Mouse (Mus musculus): ENCODE measurements around the gene Prkar2a.
A peak's percentile ranks its signal among the peaks of the same experiment; 100 is the strongest.

The Prkar2a gene

GRCm38 (mm10) chr9:108689106-108689505 lies at the start of gene Prkar2a:
Gene Prkar2a (plus strand): TSS chr9:108689314.
- peak; percentile 59 for DNase-seq (ENCODE audit: low read depth, low spot score)

- DNase-seq (ENCODE audit: low read depth, low spot score): no peak
Observed at GRCm38 (mm10) chr9:108639825-108640224, 49.3 kb upstream of the Prkar2a start.

GRCm38 (mm10) chr9:108648166-108648565 lies 40.9 kb upstream of the Prkar2a start:
- peak; percentile 32 for DNase-seq (ENCODE audit: low read depth, low spot score)

GRCm38 (mm10) chr9:108648611-108649560 lies 40.2 kb upstream of the Prkar2a start, which contains the start of gene Arih2:
Gene Arih2 (minus strand): TSS chr9:108649386.
- DNase-seq (ENCODE audit: low read depth, low spot score): peak; percentile 96

GRCm38 (mm10) chr9:108649561-108650440 lies 39.3 kb upstream of the Prkar2a start:
- no peak for DNase-seq (ENCODE audit: low read depth, low spot score)

- DNase-seq (ENCODE audit: low read depth, low spot score): peak; percentile 90
Observed at GRCm38 (mm10) chr9:108654566-108655464, 34.3 kb upstream of the Prkar2a start.

- peak; percentile 72 for DNase-seq (ENCODE audit: low read depth, low spot score)
Observed at GRCm38 (mm10) chr9:108655865-108656264, 33.2 kb upstream of the Prkar2a start.

- DNase-seq (ENCODE audit: low read depth, low spot score): peak; percentile 97
Observed at GRCm38 (mm10) chr9:108661677-108662612, 27.2 kb upstream of the Prkar2a start, which contains the start of gene Slc25a20. Gene Slc25a20 (plus strand): TSS chr9:108662088.

GRCm38 (mm10) chr9:108662660-108663059 lies 26.5 kb upstream of the Prkar2a start:
- DNase-seq (ENCODE audit: low read depth, low spot score): no peak

GRCm38 (mm10) chr9:108669875-108670274 lies 19.2 kb upstream of the Prkar2a start:
- DNase-seq (ENCODE audit: low read depth, low spot score): peak; percentile 77

GRCm38 (mm10) chr9:108673151-108673550 lies 16.0 kb upstream of the Prkar2a start:
- peak; percentile 90 for DNase-seq (ENCODE audit: low read depth, low spot score)

GRCm38 (mm10) chr9:108680026-108680425 lies 9.1 kb upstream of the Prkar2a start:
- DNase-seq (ENCODE audit: low read depth, low spot score): no peak

- no peak for DNase-seq (ENCODE audit: low read depth, low spot score)
Observed at GRCm38 (mm10) chr9:108686475-108686887, 2.6 kb upstream of the Prkar2a start.

- DNase-seq (ENCODE audit: low read depth, low spot score): no peak
Observed at GRCm38 (mm10) chr9:108687181-108687580, 1.9 kb upstream of the Prkar2a start.

GRCm38 (mm10) chr9:108687686-108688085 lies 1.4 kb upstream of the Prkar2a start:
- no peak for DNase-seq (ENCODE audit: low read depth, low spot score)

GRCm38 (mm10) chr9:108688451-108688850 lies 663 bp upstream of the Prkar2a start:
- DNase-seq (ENCODE audit: low read depth, low spot score): no peak

GRCm38 (mm10) chr9:108689993-108690392 lies 879 bp downstream of the Prkar2a start:
- DNase-seq (ENCODE audit: low read depth, low spot score): no peak

GRCm38 (mm10) chr9:108690914-108691313 lies 1.8 kb downstream of the Prkar2a start:
- no peak for DNase-seq (ENCODE audit: low read depth, low spot score)

GRCm38 (mm10) chr9:108691371-108691770 lies 2.3 kb downstream of the Prkar2a start:
- DNase-seq (ENCODE audit: low read depth, low spot score): no peak

GRCm38 (mm10) chr9:108691846-108692225 lies 2.7 kb downstream of the Prkar2a start:
- peak; percentile 91 for DNase-seq (ENCODE audit: low read depth, low spot score)
